Mouse (Mus musculus) hindbrain, embryonic 11.5 days (tissue): ENCODE data around the gene Tekt1. TPM values are rescaled to one million over a fixed set of nuclear protein-coding genes. Genes with fewer than 3 reads are reported as not detected.
A peak's percentile ranks its signal among the peaks of the same experiment; 100 is the strongest.

Experiments
- ATAC-seq: fragments of 200-750 bp; cut with Nextera tagmentation; 2 replicates; pipeline ENCODE4 v1.8.0; 2017; ENCODE audit warnings: mild to moderate bottlenecking, moderate TSS enrichment, moderate library complexity; ENCODE audit not compliant: low FRiP score
- DNase-seq: peaks from one replicate; pipeline ENCODE4 v3.0.0-alpha.2; 2015; ENCODE audit warnings: low spot score
- H3K27ac ChIP-seq: fragments of 300-500 bp; sonication (generic); 2 replicates; pipeline ENCODE4 v1.5.1; 2014; ENCODE audit warnings: mild to moderate bottlenecking, low read depth, low read length
- H3K27me3 ChIP-seq: fragments of 300-500 bp; sonication (generic); 2 replicates; pipeline ENCODE4 v1.6.1; 2014; ENCODE audit warnings: mild to moderate bottlenecking, low read length, moderate library complexity, mixed read lengths; ENCODE audit not compliant: control insufficient read depth, insufficient read depth
- H3K36me3 ChIP-seq: fragments of 300-500 bp; sonication (generic); 2 replicates; pipeline ENCODE4 v1.6.1; 2014; ENCODE audit warnings: mild to moderate bottlenecking, low read length, moderate library complexity, mixed read lengths; ENCODE audit not compliant: control insufficient read depth, insufficient read depth
- H3K4me1 ChIP-seq: fragments of 300-500 bp; sonication (generic); replicated peaks from 2 replicates; pipeline ENCODE4 v1.6.1; 2014; ENCODE audit warnings: low read length, mixed read lengths; ENCODE audit not compliant: control insufficient read depth, insufficient read depth
- H3K4me2 ChIP-seq: fragments of 300-500 bp; sonication (generic); replicated peaks from 2 replicates; pipeline ENCODE4 v1.6.1; 2014; ENCODE audit warnings: mild to moderate bottlenecking, low read depth, low read length
- H3K4me3 ChIP-seq: fragments of 300-500 bp; sonication (generic); 2 replicates; pipeline ENCODE4 v1.5.1; 2014; ENCODE audit warnings: low read depth, low read length
- H3K9ac ChIP-seq: fragments of 300-500 bp; sonication (generic); 2 replicates; pipeline ENCODE4 v1.6.1; 2014; ENCODE audit warnings: low read depth, low read length
- H3K9me3 ChIP-seq: fragments of 300-500 bp; sonication (generic); 2 replicates; pipeline ENCODE4 v1.6.1; 2016; ENCODE audit warnings: low read length; ENCODE audit not compliant: control insufficient read depth
- WGBS: fragments of 180-500 bp; shearing (Covaris S2); extraction: QIAGEN DNeasy Blood & Tissue Kit; methylation state at CpG from one replicate; pipeline ENCODE4 v1.1.7; 2014; 5-methylcytosine and 5-hydroxymethylcytosine counted together
- polyA plus RNA-seq: library from polyadenylated mRNA; unstranded; fragments of >200 nt; fragmentation: Nextera tagmentation; extraction: Ambion mirVana; gene quantifications from 2 replicates; pipeline ENCODE4 v1.2.1, GENCODE M21; 2014

Tekt1 gene
- 8.7 and 8.9 TPM in 2 replicates for polyA plus RNA-seq

GRCm38 (mm10) chr11:72362347-72362741 is at the start of gene Tekt1:
Gene Tekt1, minus strand, starts transcription at chr11:72362442.
- H3K9me3 ChIP-seq, result no peaks in the 10 kb centered on the region
- no peaks in the 10 kb centered on the region for H3K27me3 ChIP-seq
- peak; percentile 20 for DNase-seq
- H3K36me3 ChIP-seq, result no peaks in the 10 kb centered on the region
- no peak within 1 kb of the TSS for H3K27ac ChIP-seq
- peak within 1 kb of the TSS; percentile 80 for H3K4me2 ChIP-seq
- H3K4me1 ChIP-seq, result no peaks in the 10 kb centered on the region
- peak within 1 kb of the TSS; percentile 40 for H3K4me3 ChIP-seq
- no peak for ATAC-seq
- peak within 1 kb of the TSS; percentile 74 for H3K9ac ChIP-seq
- WGBS, result 39% methylated on average over 10 of the region's 10 CpGs

GRCm38 (mm10) chr11:72411945-72412344 is 49.7 kb upstream of the Tekt1 start:
- Histone ChIP-seq H3K4me2 (peak overlapping the region; percentile 98), H3K27ac (no peak overlapping the region), H3K9me3 (no peaks in the 10 kb centered on the region), H3K27me3 (peaks cover 3% of the 10 kb centered on the region), H3K9ac (no peak overlapping the region), H3K4me1 (no peaks in the 10 kb centered on the region; the same call in 1 of the 2 replicates), H3K4me3 (peak overlapping the region; percentile 58), H3K36me3 (no peaks in the 10 kb centered on the region)
- peak; percentile 39; the same call in 1 of the 2 replicates for ATAC-seq
- no peak for DNase-seq
- 27% methylated on average over 9 of the region's 9 CpGs for WGBS

GRCm38 (mm10) chr11:72411093-72411921 is 49.1 kb upstream of the Tekt1 start, which contains the start of gene Smtnl2:
Gene Smtnl2, minus strand, starts transcription at chr11:72411713.
- Histone ChIP-seq H3K9ac (peak within 1 kb of the TSS; percentile 49; the same call in 1 of the 2 replicates), H3K4me1 (no peaks in the 10 kb centered on the region; the same call in 1 of the 2 replicates), H3K27me3 (peaks cover 3% of the 10 kb centered on the region), H3K4me3 (peak within 1 kb of the TSS; percentile 58), H3K4me2 (peak within 1 kb of the TSS; percentile 98), H3K27ac (no peak within 1 kb of the TSS), H3K36me3 (no peaks in the 10 kb centered on the region), H3K9me3 (no peaks in the 10 kb centered on the region)
- ATAC-seq (peak; percentile 92), DNase-seq (peak; percentile 84)
- under 1% methylated on average over 79 of the region's 86 CpGs for WGBS

- H3K36me3 ChIP-seq, result no peaks in the 10 kb centered on the region
- H3K4me3 ChIP-seq, result peak overlapping the region; percentile 58
- ATAC-seq (0 out of 2 replicates have a peak, but pooled peaks have one; percentile 29), DNase-seq (peak; percentile 42)
- no peak overlapping the region for H3K9ac ChIP-seq
- WGBS, result 1% methylated on average over 25 of the region's 25 CpGs
- peak overlapping the region; percentile 98 for H3K4me2 ChIP-seq
- peaks cover 3% of the 10 kb centered on the region for H3K27me3 ChIP-seq
- no peaks in the 10 kb centered on the region for H3K9me3 ChIP-seq
- H3K4me1 ChIP-seq, result no peaks in the 10 kb centered on the region; the same call in 1 of the 2 replicates
- H3K27ac ChIP-seq, result no peak overlapping the region
Measured at GRCm38 (mm10) chr11:72410521-72411092, 48.4 kb upstream of the Tekt1 start.

- no peak overlapping the region for H3K4me3 ChIP-seq
- peaks cover 3% of the 10 kb centered on the region for H3K27me3 ChIP-seq
Measured at GRCm38 (mm10) chr11:72409649-72410385, 47.6 kb upstream of the Tekt1 start.

GRCm38 (mm10) chr11:72408451-72409170 is 46.4 kb upstream of the Tekt1 start:
- 65% methylated on average over 9 of the region's 9 CpGs for WGBS
- H3K4me3 ChIP-seq, result no peak overlapping the region
- H3K9me3 ChIP-seq, result no peaks in the 10 kb centered on the region
- H3K4me1 ChIP-seq, result no peaks in the 10 kb centered on the region; the same call in 1 of the 2 replicates
- no peak for ATAC-seq
- H3K27me3 ChIP-seq, result peaks cover 3% of the 10 kb centered on the region
- H3K27ac ChIP-seq, result no peak overlapping the region
- no peak overlapping the region for H3K4me2 ChIP-seq
- no peak overlapping the region for H3K9ac ChIP-seq
- H3K36me3 ChIP-seq, result no peaks in the 10 kb centered on the region
- DNase-seq, result no peak

More at GRCm38 (mm10) chr11:72409649-72410385, 47.6 kb upstream of the Tekt1 start:
- no peak overlapping the region for H3K4me2 ChIP-seq
- ATAC-seq, result no peak
- no peak overlapping the region for H3K27ac ChIP-seq
- H3K36me3 ChIP-seq, result no peaks in the 10 kb centered on the region
- H3K9me3 ChIP-seq, result no peaks in the 10 kb centered on the region
- no peak for DNase-seq
- 76% methylated on average over 12 of the region's 12 CpGs for WGBS
- H3K9ac ChIP-seq, result no peak overlapping the region
- no peaks in the 10 kb centered on the region; the same call in 1 of the 2 replicates for H3K4me1 ChIP-seq

- no peak overlapping the region for H3K4me2 ChIP-seq
- WGBS, result 17% methylated on average over 7 of the region's 7 CpGs
- H3K4me3 ChIP-seq, result no peak overlapping the region
- no peak overlapping the region for H3K27ac ChIP-seq
- no peaks in the 10 kb centered on the region for H3K9me3 ChIP-seq
- H3K4me1 ChIP-seq, result no peaks in the 10 kb centered on the region; the same call in 1 of the 2 replicates
- ATAC-seq, result no peak
- peaks cover 3% of the 10 kb centered on the region for H3K27me3 ChIP-seq
- no peak overlapping the region for H3K9ac ChIP-seq
- no peak for DNase-seq
- H3K36me3 ChIP-seq, result no peaks in the 10 kb centered on the region
Measured at GRCm38 (mm10) chr11:72407574-72407973, 45.3 kb upstream of the Tekt1 start.

GRCm38 (mm10) chr11:72407081-72407480 is 44.8 kb upstream of the Tekt1 start:
- no peak overlapping the region for H3K4me2 ChIP-seq
- no peak overlapping the region for H3K9ac ChIP-seq
- no peaks in the 10 kb centered on the region for H3K36me3 ChIP-seq
- no peak overlapping the region for H3K27ac ChIP-seq
- DNase-seq (no peak), ATAC-seq (no peak)
- H3K27me3 ChIP-seq, result peaks cover 3% of the 10 kb centered on the region
- no peaks in the 10 kb centered on the region; the same call in 1 of the 2 replicates for H3K4me1 ChIP-seq
- H3K4me3 ChIP-seq, result no peak overlapping the region
- H3K9me3 ChIP-seq, result no peaks in the 10 kb centered on the region
- WGBS, result 17% methylated on average over 3 of the region's 3 CpGs
